Mouse (Mus musculus) cortical plate, adult 2 months (tissue): ENCODE data around the gene Ino80.

Experiments
- CTCF ChIP-seq: fragments of 200-500 bp; IDR thresholded peaks from 2 replicates; pipeline ENCODE4 v1.5.1; 2011; ENCODE audit warnings: mild to moderate bottlenecking, control low read depth, low read length; ENCODE audit not compliant: insufficient read depth; ENCODE audit errors: extremely low read depth
- POLR2A ChIP-seq: fragments of 200-500 bp; IDR thresholded peaks from 2 replicates; pipeline ENCODE4 v1.6.1; 2011; ENCODE audit warnings: mild to moderate bottlenecking, low read length, control low read depth; ENCODE audit not compliant: insufficient read depth; ENCODE audit errors: extremely low read depth

DNA sequence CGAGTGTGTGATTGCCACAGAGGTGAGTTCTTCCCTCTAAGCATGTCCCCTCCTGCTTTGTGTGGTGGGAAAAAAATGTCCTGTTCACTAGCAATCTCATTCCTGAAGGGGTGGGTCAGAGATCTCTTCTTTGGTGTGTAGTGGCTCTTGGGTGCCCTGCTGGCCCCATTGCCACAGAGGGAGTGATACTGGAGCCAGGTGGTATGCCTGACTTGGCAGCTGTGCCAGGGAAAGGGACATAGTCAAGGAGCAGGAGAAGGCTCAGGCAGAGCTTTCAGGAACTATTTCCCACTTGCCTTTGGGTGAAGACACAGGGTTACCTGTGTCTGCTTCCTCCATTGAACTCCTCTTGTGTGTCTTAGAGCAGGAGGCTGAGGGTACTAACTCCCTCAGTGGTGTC lies 143.4 kb downstream of the Ino80 start:
- no peak for TF ChIP-seq CTCF
- TF ChIP-seq POLR2A = no peak
